Mouse (Mus musculus): ENCODE measurements around the gene Cilp2. TPM values are rescaled to one million over a fixed set of nuclear protein-coding genes. Genes with fewer than 3 reads are reported as not detected.

Gene Cilp2
- polyA plus RNA-seq, 1 experiment from 2014 or later, result 0.09 TPM

DNA sequence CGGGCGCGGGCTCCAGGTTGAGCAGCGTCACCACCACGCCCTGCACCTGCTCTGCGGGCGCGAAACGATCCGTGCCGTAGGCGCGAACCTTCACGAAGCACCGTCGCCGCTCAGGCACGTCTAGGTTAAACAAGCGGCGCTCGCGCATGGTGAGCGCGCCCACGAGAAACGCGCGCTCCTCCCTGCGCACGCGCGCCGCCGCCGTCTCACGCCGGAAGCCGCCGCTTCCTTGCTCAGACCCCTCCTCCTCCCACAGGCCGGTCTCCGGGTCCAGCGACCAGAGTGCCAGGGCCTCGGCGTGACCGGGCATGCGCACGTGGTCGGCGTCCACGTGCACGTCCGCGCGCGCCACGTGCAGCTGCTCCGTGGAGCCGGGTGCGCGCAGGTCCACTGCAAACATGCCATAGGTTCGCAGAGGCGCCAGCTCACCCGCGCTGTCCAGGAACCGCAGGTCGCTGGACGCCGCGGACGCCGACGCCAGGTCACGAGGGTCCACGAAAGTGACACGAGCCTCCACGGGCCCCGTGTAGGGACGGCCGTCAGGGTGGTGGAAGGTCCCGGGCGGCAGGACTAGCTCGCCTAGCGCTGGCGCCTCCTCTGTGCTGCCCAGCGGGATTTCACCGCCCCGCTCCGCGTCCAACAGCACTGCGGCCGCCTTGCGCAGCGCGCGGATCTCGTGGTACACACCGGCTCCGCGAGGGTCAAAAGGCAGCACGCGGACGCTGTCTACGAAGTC, 5.3 kb downstream of the Cilp2 start:
- DNase-seq, result no peak
- peaks cover 11% of the 10 kb centered on the region for H3K4me1 ChIP-seq (replicated peaks)
- no peaks in the 10 kb centered on the region for H3K36me3 ChIP-seq
- peak overlapping the region; percentile 46 for H3K4me3 ChIP-seq (replicated peaks)
- no peak overlapping the region for H3K27ac ChIP-seq
- WGBS (ENCODE audit: insufficient replicate concordance), result 8% methylated on average over 103 of the region's 103 CpGs
- no peak overlapping the region for H3K9ac ChIP-seq
- peak overlapping the region; percentile 55 for H3K4me2 ChIP-seq
- peaks cover 99% of the 10 kb centered on the region for H3K27me3 ChIP-seq
- no peaks in the 10 kb centered on the region; the same call in 1 of the 2 replicates for H3K9me3 ChIP-seq (replicated peaks)
- ATAC-seq (ENCODE audit: low read depth), result no peak; the same call in 1 of the 2 replicates

- no peak for DNase-seq
- no peaks in the 10 kb centered on the region; the same call in 1 of the 2 replicates for H3K9me3 ChIP-seq (replicated peaks)
- H3K9ac ChIP-seq, result no peak overlapping the region
- peaks cover 11% of the 10 kb centered on the region for H3K4me1 ChIP-seq (replicated peaks)
- H3K27me3 ChIP-seq, result peaks cover 97% of the 10 kb centered on the region
- ATAC-seq (ENCODE audit: low read depth), result no peak
- 21% methylated on average over 79 of the region's 79 CpGs for WGBS (ENCODE audit: insufficient replicate concordance)
- H3K36me3 ChIP-seq, result no peaks in the 10 kb centered on the region
- H3K4me3 ChIP-seq (replicated peaks), result peak overlapping the region; percentile 46
- H3K4me2 ChIP-seq, result peak overlapping the region; percentile 55
- H3K27ac ChIP-seq, result no peak overlapping the region
Measured at GRCm38 (mm10) chr8:69881261-69881865, 6.1 kb downstream of the Cilp2 start.

DNA sequence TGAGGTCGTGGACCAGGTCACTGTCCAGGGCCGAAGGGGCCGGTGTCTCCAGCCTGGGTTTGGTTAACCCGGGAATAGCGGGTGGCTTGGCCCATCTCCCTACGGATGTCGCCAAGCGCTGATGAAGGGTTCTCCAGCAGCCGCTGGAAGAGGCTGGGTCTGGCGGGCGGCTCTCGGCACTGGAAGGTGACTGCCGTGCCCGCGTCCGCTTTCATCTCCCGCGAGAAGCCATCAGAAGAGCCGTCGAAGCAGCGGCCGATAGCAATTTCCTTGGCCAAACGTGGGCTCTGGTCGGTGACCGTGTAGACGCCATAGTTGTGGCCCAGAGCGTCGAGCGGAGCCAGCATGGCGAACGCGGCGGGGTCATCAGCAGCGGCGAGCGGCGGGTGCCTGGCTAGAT, 6.6 kb downstream of the Cilp2 start:
- peaks cover 97% of the 10 kb centered on the region for H3K27me3 ChIP-seq
- H3K36me3 ChIP-seq, result no peaks in the 10 kb centered on the region
- no peak overlapping the region for H3K9ac ChIP-seq
- peak overlapping the region; percentile 46; the same call in 1 of the 2 replicates for H3K4me3 ChIP-seq (replicated peaks)
- H3K9me3 ChIP-seq (replicated peaks), result no peaks in the 10 kb centered on the region; the same call in 1 of the 2 replicates
- 0 out of 2 replicates have a peak overlapping the region, but pooled peaks have one; percentile 55 for H3K4me2 ChIP-seq
- DNase-seq (no peak), ATAC-seq (ENCODE audit: low read depth) (no peak)
- no peak overlapping the region for H3K27ac ChIP-seq
- 16% methylated on average over 37 of the region's 37 CpGs for WGBS (ENCODE audit: insufficient replicate concordance)
- peaks cover 11% of the 10 kb centered on the region for H3K4me1 ChIP-seq (replicated peaks)

GRCm38 (mm10) chr8:69879678-69880077, 7.8 kb downstream of the Cilp2 start:
- 50% methylated on average over 8 of the region's 8 CpGs for WGBS (ENCODE audit: insufficient replicate concordance)
- Histone ChIP-seq H3K9me3 (replicated peaks) (no peaks in the 10 kb centered on the region; the same call in 1 of the 2 replicates), H3K9ac (no peak overlapping the region), H3K4me1 (replicated peaks) (peaks cover 11% of the 10 kb centered on the region), H3K4me2 (no peak overlapping the region), H3K27me3 (peaks cover 88% of the 10 kb centered on the region), H3K36me3 (no peaks in the 10 kb centered on the region), H3K27ac (no peak overlapping the region), H3K4me3 (replicated peaks) (no peak overlapping the region)
- no peak for ATAC-seq (ENCODE audit: low read depth)
- no peak for DNase-seq

GRCm38 (mm10) chr8:69877992-69878391, 9.5 kb downstream of the Cilp2 start:
- ATAC-seq (ENCODE audit: low read depth) (no peak), DNase-seq (no peak)
- Histone ChIP-seq H3K9ac (no peak overlapping the region), H3K4me1 (replicated peaks) (peaks cover 11% of the 10 kb centered on the region), H3K27ac (no peak overlapping the region), H3K27me3 (peaks cover 71% of the 10 kb centered on the region), H3K4me3 (replicated peaks) (no peak overlapping the region), H3K9me3 (replicated peaks) (no peaks in the 10 kb centered on the region; the same call in 1 of the 2 replicates), H3K36me3 (no peaks in the 10 kb centered on the region), H3K4me2 (no peak overlapping the region)
- WGBS (ENCODE audit: insufficient replicate concordance), result 45% methylated on average over 3 of the region's 3 CpGs

DNA sequence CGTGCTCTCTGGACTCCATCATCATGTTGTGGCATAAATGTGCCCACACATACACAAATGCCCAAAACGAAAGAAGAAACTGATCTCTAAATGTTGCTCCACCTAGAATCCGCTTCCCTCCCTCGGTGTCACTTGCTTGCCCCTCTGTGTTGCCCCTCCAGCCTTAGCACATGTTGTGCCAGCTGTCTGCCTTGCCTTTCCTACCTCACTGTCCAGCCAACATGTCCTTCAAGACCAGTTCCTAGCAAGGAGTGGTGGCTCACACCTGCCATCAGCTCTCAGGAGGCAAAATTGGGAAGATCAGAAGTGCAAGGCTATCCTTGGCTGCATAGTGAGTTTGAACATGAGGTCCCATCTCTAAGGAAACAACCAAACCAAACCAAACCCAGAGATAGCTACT, 10.1 kb downstream of the Cilp2 start:
- 72% methylated on average over 4 of the region's 4 CpGs for WGBS (ENCODE audit: insufficient replicate concordance)
- H3K9me3 ChIP-seq (replicated peaks), result no peaks in the 10 kb centered on the region; the same call in 1 of the 2 replicates
- no peak overlapping the region for H3K27ac ChIP-seq
- no peak overlapping the region for H3K9ac ChIP-seq
- no peak overlapping the region for H3K4me3 ChIP-seq (replicated peaks)
- DNase-seq (no peak), ATAC-seq (ENCODE audit: low read depth) (no peak)
- no peak overlapping the region for H3K4me2 ChIP-seq
- H3K4me1 ChIP-seq (replicated peaks), result peaks cover 9% of the 10 kb centered on the region
- no peaks in the 10 kb centered on the region for H3K36me3 ChIP-seq
- peaks cover 65% of the 10 kb centered on the region for H3K27me3 ChIP-seq

- ATAC-seq (ENCODE audit: low read depth) (no peak), DNase-seq (no peak)
- no peak overlapping the region for H3K9ac ChIP-seq
- no peak overlapping the region for H3K4me3 ChIP-seq (replicated peaks)
- H3K27me3 ChIP-seq, result peaks cover 61% of the 10 kb centered on the region
- no peak overlapping the region for H3K4me2 ChIP-seq
- 63% methylated on average over 10 of the region's 10 CpGs for WGBS (ENCODE audit: insufficient replicate concordance)
- no peak overlapping the region for H3K27ac ChIP-seq
- H3K9me3 ChIP-seq (replicated peaks), result no peaks in the 10 kb centered on the region; the same call in 1 of the 2 replicates
- H3K4me1 ChIP-seq (replicated peaks), result peaks cover 5% of the 10 kb centered on the region
- H3K36me3 ChIP-seq, result no peaks in the 10 kb centered on the region
Measured at GRCm38 (mm10) chr8:69876967-69877366, 10.5 kb downstream of the Cilp2 start.

DNA sequence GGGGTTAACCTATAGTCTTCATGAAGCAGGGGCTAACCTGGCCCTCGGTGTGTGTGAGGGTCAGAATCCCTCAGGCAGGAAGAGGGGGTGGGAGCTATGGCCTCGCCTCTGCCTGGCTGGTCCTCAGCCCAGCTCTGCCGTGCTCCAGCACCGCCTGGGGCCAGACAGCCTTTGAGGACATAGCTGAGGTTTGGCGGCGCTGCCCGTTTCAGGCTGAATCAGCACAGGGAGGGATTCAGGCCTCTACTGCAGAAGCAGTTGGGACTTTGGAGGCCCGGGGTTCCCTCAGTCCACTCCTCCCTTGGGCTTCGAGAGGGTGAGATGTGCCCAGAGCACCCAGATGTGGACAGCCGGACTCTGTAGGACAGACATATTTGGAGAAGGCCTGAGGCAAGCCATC, 11.4 kb downstream of the Cilp2 start:
- no peak overlapping the region for H3K27ac ChIP-seq
- no peak overlapping the region for H3K4me2 ChIP-seq
- no peaks in the 10 kb centered on the region for H3K9me3 ChIP-seq (replicated peaks)
- no peak for DNase-seq
- H3K4me3 ChIP-seq (replicated peaks), result no peak overlapping the region
- no peak overlapping the region for H3K9ac ChIP-seq
- 35% methylated on average over 10 of the region's 10 CpGs for WGBS (ENCODE audit: insufficient replicate concordance)
- H3K27me3 ChIP-seq, result peaks cover 56% of the 10 kb centered on the region
- H3K4me1 ChIP-seq (replicated peaks), result no peaks in the 10 kb centered on the region
- H3K36me3 ChIP-seq, result no peaks in the 10 kb centered on the region
- ATAC-seq (ENCODE audit: low read depth), result no peak

GRCm38 (mm10) chr8:69874654-69875053, 12.8 kb downstream of the Cilp2 start:
- DNase-seq (no peak), ATAC-seq (ENCODE audit: low read depth) (no peak)
- no peaks in the 10 kb centered on the region for H3K36me3 ChIP-seq
- 77% methylated on average over 13 of the region's 13 CpGs for WGBS (ENCODE audit: insufficient replicate concordance)
- H3K9ac ChIP-seq, result no peak overlapping the region
- H3K4me3 ChIP-seq (replicated peaks), result no peak overlapping the region
- no peak overlapping the region for H3K27ac ChIP-seq
- H3K27me3 ChIP-seq, result peaks cover 41% of the 10 kb centered on the region
- H3K9me3 ChIP-seq (replicated peaks), result no peaks in the 10 kb centered on the region
- no peak overlapping the region for H3K4me2 ChIP-seq
- no peaks in the 10 kb centered on the region for H3K4me1 ChIP-seq (replicated peaks)

DNA sequence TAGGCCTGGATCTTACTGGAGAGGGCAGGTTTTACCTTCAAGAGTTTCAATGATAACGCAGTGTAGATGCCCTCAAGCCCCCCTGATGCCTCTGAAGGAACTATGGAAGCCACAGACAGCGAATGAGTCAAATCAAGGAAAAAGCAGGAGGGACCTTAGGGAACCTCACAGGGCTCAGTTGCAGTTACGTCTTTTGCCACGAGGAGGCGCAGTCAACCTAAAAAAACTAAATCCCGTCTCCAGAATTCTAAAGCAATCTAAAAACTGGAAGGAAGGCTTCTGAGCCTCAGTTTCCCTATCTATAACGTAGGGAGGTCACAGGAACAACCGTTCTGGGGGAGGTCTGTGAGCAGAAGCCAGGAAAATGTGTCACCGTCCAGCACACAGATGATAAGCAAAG, 13.3 kb downstream of the Cilp2 start:
- H3K27ac ChIP-seq, result no peak overlapping the region
- no peak for ATAC-seq (ENCODE audit: low read depth)
- no peaks in the 10 kb centered on the region for H3K36me3 ChIP-seq
- no peak overlapping the region for H3K9ac ChIP-seq
- WGBS (ENCODE audit: insufficient replicate concordance), result 8% methylated on average over 9 of the region's 9 CpGs
- H3K4me2 ChIP-seq, result no peak overlapping the region
- H3K4me3 ChIP-seq (replicated peaks), result no peak overlapping the region
- no peaks in the 10 kb centered on the region for H3K9me3 ChIP-seq (replicated peaks)
- H3K4me1 ChIP-seq (replicated peaks), result no peaks in the 10 kb centered on the region
- H3K27me3 ChIP-seq, result peaks cover 36% of the 10 kb centered on the region
- no peak for DNase-seq

- 71% methylated on average over 6 of the region's 6 CpGs for WGBS (ENCODE audit: insufficient replicate concordance)
- H3K36me3 ChIP-seq, result no peaks in the 10 kb centered on the region
- no peak overlapping the region for H3K9ac ChIP-seq
- DNase-seq (no peak), ATAC-seq (ENCODE audit: low read depth) (no peak)
- no peaks in the 10 kb centered on the region for H3K9me3 ChIP-seq (replicated peaks)
- no peak overlapping the region for H3K4me3 ChIP-seq (replicated peaks)
- no peaks in the 10 kb centered on the region for H3K4me1 ChIP-seq (replicated peaks)
- peaks cover 7% of the 10 kb centered on the region for H3K27me3 ChIP-seq
- no peak overlapping the region for H3K4me2 ChIP-seq
- H3K27ac ChIP-seq, result no peak overlapping the region
Measured at GRCm38 (mm10) chr8:69870907-69871306, 16.6 kb downstream of the Cilp2 start.

Measured in liver, embryonic 13.5 days (tissue).